Mouse (Mus musculus): ENCODE results near the gene Hyal1. TPM values are rescaled to one million over a fixed set of nuclear protein-coding genes. Genes with fewer than 3 reads are reported as not detected.

Hyal1 gene
- 2.7 TPM for polyA plus RNA-seq (2014; fragmentation: Illumina TruSeq; extraction: RNeasy Lipid Tissue Mini Kit (QIAGEN cat#74804); ENCODE audit: low read depth, low replicate concordance)

DNA sequence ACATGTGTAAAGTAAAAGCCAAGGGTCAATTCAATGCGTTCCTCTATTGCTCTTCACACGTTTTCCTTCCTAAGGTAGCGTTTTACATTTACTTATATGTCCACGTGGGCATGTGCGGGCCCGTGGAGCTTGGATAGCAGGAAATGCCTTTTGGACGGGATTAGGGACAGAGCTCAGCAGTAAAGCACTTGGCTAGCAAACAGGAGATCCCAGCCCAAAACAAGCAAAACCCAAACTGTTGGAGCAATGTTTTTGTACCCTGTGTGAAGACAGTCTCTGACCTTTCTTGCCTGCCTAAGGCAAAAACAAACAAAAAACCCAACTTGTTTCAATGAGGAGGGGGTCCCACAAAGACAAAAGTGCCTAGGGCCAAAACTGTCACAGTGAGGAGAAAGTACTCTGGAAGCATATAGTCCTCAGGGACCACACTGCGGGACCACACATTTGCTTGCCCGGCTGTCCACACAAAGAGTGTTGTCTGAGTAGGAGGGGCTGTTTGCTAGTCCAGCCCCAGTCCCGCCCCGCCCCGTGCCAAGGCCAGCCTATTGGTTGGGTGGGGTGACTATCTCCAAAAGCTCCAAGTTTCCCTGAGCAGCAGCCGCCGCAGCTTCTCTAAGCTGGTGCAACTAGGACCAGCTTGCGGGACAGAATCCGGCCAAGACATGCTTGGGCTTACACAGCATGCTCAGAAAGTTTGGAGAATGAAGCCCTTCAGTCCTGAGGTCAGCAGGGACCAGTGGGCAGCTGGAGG lies at the start of gene Hyal1:
Gene Hyal1 (plus strand): TSS at position 571 of the 751 bp plus-strand sequence.

DNA sequence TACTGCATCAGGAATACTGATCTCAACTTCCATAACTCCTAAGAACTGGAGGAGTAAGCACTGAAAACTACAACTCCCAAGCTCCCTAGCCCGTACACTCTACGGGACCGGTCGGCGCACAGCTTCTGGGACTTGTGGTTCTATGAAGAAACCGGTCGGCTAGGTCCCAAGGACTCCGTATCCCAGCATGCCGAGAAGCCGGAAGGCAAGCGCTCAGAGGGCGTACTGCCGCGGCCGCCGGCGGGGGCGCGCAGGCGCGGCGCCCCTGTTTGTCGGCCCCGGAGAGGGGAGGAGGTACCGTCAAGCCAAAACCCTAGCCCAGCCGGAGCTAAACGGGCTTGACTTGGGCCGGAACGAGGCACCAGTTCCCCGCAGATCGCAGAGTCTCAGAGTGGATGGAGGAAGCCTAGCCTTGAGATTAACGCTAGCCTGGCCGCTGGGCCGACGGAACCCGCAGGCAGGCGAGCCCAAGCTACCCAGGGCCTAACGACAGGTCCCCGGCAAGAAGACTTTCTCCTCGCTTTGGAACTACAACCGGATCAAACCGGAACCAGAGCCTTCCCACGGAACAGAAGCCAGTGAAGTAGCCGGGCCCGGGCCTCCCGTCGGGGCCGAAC lies 42.8 kb upstream of the Hyal1 start, which contains the start of gene Tmem115:
Gene Tmem115 (plus strand): TSS at position 155 of the 617 bp plus-strand sequence.

DNA sequence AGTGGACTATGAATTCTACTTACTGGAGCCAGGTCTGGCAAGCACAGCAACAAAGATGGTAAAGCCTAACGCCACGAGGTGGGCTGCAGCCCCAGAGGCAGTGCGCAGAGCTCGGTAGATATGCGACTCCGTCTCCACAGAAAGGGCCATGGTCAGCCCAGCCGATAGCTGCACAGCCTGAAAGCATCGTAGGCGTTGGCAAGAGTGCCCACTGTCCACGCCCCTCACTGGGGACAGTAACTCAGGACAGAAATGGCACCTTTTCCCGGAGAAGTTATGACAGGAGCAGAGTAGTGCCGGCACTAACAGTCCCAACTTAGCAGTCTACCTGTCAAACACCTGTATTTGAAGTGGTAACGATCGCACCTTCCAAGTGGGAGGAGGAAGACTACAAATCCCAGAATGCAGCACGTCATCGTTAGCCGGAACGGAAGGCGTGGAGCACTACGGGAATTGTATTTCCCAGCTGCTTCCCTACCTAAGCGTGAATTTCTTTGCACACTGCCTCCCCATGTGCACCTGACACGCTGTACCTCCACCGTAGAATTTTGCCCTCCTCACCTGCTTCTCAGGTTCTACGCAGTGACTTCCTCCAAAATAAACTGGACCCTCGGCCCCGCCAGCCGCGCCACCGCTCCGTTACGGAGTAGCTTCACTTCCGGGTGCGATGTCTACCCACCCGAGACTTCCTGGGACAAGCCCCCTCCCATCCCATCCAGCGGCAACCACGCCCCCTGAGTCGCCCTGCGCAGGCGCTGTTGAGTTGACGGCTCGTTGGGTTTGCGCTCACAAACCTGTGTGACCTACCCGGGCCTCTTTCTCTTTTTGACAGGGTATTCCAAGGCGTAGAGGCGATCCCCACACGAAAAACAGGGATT lies 35.0 kb upstream of the Hyal1 start, which contains the start of the genes Cyb561d2 and Nprl2:
Gene Cyb561d2 (minus strand): TSS at position 720 of the 878 bp plus-strand sequence.
Gene Nprl2 (plus strand): TSS at position 753 of the 878 bp plus-strand sequence.

DNA sequence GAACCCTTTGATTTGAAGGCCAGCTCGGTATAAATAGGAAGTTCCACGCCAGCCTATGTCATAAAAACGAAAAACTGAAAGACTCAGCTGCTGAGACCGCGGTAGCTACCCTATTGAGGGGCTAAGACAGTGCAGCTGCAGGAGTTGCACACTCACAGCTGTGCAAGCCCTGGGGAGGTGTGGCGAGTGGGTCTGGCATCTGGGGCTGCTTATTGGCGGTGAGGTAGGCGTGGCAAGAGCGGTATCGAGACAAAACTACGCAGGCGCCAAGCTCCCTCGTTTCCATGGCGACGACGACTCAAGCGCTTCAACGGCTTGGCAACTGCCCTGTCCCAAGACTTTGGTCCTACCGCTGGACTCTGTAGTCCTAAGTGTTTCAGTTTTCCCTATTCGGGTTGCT lies 29.7 kb upstream of the Hyal1 start, which contains the start of gene Zmynd10:
Gene Zmynd10 (plus strand): TSS at position 273 of the 400 bp plus-strand sequence.

DNA sequence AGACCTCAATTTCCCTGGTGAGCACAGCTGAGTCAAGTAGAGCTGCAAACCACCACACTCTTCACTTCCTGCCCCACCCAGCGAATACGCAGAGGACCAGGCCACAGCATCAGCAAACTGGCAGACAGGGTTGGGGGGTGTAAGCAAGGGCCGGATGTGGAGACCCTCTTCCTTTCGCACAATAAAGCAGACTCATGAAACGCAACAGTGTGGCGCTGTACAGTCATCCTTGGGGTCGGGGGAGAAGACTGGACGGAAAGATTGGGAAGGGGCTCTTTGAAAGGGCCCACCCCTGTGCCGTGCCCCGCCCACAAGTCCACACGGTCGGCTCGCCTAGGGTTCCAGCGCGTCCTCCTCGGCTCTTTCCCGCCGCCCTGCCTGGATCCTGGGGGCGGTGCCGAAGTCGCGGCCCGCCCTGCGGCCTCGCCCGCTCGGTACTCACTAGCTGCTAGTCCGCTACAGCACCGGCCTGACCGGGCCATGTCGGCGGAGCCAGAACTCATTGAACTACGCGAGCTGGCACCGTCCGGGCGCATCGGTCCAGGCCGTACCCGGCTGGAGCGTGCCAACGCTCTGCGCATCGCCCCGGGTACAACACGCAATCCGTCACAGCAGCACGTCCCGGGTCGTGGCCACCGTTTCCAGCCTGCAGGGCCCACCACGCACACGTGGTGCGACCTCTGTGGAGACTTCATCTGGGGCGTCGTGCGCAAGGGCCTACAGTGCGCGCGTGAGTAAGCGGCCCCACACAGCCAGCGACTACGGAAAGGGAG lies 25.4 kb upstream of the Hyal1 start, which contains the start of gene Rassf1:
Gene Rassf1 (plus strand): TSS at position 439 of the 773 bp plus-strand sequence.

DNA sequence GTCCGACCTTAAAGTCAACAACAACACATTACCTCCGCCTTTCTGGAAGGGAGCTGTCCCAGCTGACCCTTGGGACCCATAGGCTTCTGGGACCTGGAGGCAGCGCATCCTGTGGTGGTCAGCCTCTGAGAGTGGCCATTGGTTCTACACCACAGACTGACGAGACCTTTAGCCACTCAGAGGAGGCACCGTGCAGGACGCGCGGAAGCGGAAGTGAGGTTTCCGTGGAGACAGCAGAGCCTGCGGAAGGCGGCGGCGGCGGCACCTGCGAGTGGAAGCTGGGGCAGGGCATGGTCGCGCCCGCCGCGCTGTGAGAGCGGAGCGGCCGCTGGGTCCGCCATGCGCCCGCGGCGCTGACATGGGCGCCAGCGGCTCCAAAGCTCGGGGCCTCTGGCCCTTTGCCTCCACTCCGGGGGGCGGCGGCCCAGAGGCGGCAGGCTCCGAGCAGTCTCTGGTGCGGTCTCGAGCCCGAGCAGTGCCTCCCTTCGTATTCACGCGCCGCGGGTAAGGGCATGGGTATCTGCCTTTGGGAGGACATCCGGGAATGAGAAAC lies 13.6 kb upstream of the Hyal1 start, which contains the start of gene Tusc2:
Gene Tusc2 (plus strand): TSS at position 227 of the 553 bp plus-strand sequence.

DNA sequence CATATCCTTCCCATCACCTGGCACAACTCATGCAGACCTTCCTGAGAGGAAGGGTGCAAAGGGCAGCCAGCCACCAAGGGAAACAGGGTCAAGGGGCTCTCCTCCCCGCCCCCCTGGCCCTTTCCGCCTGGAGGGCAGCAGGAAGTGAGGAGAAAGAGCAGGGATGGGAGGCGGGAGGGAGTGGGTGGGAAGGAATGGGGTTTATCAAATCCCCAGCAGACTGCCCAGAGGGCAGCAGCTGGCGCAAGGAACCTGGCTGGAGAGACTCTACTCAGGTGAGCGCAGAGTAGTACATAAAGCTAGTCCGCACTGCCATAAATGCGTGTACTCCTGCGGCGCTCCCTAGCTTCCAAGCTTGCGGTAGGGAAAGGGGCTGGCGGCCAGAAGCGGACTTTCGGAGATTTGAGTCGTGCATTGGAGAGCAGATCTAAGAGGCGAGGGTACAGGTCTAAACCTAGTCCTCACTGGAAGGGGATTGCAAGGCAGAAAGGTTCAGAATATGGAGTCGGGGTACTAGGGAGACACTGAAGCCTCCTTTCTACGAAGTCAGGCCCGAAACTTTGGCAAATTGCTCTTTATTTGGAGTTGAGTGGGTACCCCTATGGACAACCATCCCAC lies 8.9 kb upstream of the Hyal1 start, which contains the start of gene Hyal2:
Gene Hyal2 (plus strand): TSS at position 244 of the 618 bp plus-strand sequence.

DNA sequence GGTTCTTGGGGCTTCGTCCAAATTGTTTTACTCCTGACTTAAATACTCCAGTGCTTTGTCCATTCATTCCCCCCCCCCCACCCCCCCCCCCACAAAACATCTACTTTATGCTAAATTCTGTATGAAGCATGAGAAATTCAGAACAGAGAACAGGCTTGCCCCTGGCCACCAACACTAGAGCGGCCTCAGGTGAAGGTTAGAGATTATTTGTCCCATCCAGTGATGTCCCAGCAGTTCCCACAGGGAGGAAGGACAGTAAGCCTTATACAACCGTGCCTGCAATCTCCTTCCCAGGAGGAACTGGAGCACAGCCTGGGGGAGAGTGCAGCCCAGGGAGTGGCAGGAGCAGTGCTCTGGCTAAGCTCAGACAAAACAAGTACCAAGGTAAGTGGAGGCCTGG lies 1.9 kb downstream of the Hyal1 start, which contains the start of gene Naa80:
Gene Naa80 (plus strand): TSS at position 301 of the 400 bp plus-strand sequence.

DNA sequence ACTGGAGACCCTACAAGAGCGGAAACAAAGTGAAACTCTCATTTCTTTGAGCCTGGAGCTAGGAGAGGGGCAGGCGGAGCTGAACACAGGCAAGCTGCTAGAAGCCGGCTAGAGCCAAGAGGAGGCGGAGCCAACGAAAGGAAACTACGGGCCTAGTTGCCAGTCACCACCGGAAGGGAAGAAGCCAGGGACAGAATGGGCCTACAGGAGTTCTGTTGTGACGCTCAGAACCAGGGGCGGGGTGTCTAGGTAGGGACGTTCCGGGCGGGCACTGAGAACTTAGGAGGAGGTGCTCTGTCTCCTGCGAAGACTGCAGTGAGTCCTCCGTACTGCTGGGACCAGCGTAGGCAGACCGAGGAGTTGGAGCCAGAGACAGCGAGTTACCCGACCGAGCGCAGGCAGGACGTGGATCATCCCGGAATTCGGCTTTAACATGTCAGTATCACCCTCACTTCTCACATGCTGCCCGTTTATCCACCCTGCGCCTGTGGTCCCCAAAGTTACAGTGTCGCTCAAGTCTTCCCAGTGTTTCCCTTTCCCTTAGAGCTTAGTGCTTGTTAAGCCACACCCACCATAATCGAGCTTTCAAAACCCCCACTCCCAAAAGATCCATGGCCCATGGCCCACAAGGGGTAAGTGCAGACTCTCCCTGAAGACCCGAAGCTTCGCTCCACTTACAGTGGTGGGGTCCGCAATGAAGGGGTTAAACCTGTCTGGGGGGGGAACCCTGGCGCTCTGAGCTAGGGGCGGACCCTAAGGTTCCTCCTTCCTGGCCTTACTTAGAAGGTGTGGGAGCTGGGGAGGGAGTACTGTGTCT lies 4.0 kb downstream of the Hyal1 start, which contains the start of gene Hyal3:
Gene Hyal3 (plus strand): TSS at position 318 of the 817 bp plus-strand sequence.

DNA sequence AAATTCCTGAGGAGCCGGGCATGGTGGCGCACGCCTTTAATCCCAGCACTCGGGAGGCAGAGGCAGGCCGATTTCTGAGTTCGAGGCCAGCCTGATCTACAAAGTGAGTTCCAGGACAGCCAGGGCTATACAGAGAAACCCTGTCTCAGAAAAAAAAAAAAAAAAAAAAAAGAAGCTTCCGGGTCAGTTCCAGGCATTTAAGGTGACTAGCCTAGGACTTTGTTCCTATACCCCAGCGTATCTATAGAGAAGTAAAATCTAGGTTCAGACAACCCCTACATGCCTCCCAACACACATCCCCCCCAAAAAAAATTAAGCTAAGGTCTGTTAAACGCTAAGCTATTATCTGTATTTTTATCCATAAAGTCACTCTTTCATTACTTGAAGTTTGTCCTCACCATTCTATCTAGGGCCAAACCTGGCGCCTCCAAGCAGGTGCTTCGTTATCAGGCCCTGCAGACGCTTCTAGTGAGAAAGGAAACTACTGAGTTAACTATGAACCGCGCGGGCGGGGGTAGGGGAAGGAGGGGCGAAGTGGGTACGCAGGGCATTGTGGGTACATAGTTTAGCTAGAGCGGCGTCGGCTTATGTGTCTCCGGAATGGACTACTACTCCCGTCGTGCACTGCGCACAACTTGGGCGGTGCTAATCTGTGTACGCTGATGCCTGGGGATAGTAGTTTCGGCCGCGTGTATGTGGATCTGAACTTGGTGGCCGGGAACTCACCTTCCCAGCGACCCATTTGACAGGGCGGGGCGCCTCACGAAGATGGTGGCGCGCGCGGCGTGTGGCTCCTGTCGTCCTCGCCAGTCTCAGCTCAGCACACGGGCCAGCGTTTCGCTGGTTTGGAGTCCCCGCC lies 10.5 kb downstream of the Hyal1 start, which contains the start of gene Ifrd2:
Gene Ifrd2 (plus strand): TSS at position 669 of the 859 bp plus-strand sequence.

DNA sequence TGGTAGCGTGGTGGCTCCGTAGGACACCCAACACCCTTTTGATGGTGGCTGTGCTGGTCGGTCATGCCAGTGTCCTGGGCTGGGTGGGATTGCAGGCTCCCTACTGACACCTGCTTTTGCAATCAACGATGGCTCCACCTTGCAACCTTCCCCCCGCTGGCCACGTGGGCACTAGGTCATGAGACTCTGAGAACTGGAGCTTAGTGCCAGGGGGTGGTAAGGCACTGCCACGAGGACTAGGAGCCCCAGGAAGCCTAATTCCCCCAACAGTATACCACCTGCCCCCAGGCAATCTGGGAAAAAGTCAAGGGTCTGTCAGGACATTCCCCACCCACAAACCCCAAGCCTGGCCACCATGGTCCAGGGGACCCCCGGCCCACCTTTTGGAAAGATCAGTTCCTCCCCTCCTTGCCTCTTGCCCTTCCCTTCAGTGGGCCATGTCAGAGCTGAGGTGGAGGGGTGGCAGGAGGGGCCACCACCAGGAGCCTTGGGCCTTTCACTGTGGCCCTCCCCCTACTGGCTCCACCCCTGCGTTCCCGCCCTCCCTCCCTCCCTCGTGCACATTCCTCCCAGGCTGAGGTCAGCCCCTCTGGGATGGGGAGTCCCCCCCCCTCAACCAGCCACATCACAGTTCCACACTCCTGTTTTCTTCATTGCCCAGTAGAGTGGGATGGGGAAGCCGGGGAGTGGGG lies 32.2 kb downstream of the Hyal1 start, which contains the start of gene Sema3b:
Gene Sema3b (minus strand): TSS at position 489 of the 692 bp plus-strand sequence.

Other genes with a start within 250 kb of the Hyal1 start
- gene Hemk1, start 238.6 kb upstream of the Hyal1 start, polyA plus RNA-seq (2014; fragmentation: Illumina TruSeq; extraction: RNeasy Lipid Tissue Mini Kit (QIAGEN cat#74804); ENCODE audit: low read depth, low replicate concordance) = 2.2 TPM
- gene 6430571L13Rik, start 236.3 kb upstream of the Hyal1 start, polyA plus RNA-seq (2014; fragmentation: Illumina TruSeq; extraction: RNeasy Lipid Tissue Mini Kit (QIAGEN cat#74804); ENCODE audit: low read depth, low replicate concordance) = not detected
- 0.98 TPM for gene Cacna2d2, start 177.3 kb upstream of the Hyal1 start, polyA plus RNA-seq (2014; fragmentation: Illumina TruSeq; extraction: RNeasy Lipid Tissue Mini Kit (QIAGEN cat#74804); ENCODE audit: low read depth, low replicate concordance)
- not detected for gene Tmem115, start 43.0 kb upstream of the Hyal1 start, polyA plus RNA-seq (2014; fragmentation: Illumina TruSeq; extraction: RNeasy Lipid Tissue Mini Kit (QIAGEN cat#74804); ENCODE audit: low read depth, low replicate concordance)
- gene Cyb561d2, start 34.7 kb upstream of the Hyal1 start, polyA plus RNA-seq (2014; fragmentation: Illumina TruSeq; extraction: RNeasy Lipid Tissue Mini Kit (QIAGEN cat#74804); ENCODE audit: low read depth, low replicate concordance) = 1.6 TPM
- 2.0 TPM for gene Nprl2, start 34.7 kb upstream of the Hyal1 start, polyA plus RNA-seq (2014; fragmentation: Illumina TruSeq; extraction: RNeasy Lipid Tissue Mini Kit (QIAGEN cat#74804); ENCODE audit: low read depth, low replicate concordance)
- gene Zmynd10, start 29.6 kb upstream of the Hyal1 start, polyA plus RNA-seq (2014; fragmentation: Illumina TruSeq; extraction: RNeasy Lipid Tissue Mini Kit (QIAGEN cat#74804); ENCODE audit: low read depth, low replicate concordance) = not detected
- gene Rassf1, start 25.4 kb upstream of the Hyal1 start, polyA plus RNA-seq (2014; fragmentation: Illumina TruSeq; extraction: RNeasy Lipid Tissue Mini Kit (QIAGEN cat#74804); ENCODE audit: low read depth, low replicate concordance) = 33.5 TPM
- 20.1 TPM for gene Tusc2, start 13.7 kb upstream of the Hyal1 start, polyA plus RNA-seq (2014; fragmentation: Illumina TruSeq; extraction: RNeasy Lipid Tissue Mini Kit (QIAGEN cat#74804); ENCODE audit: low read depth, low replicate concordance)
- 0.28 TPM for gene Hyal2, start 9.0 kb upstream of the Hyal1 start, polyA plus RNA-seq (2014; fragmentation: Illumina TruSeq; extraction: RNeasy Lipid Tissue Mini Kit (QIAGEN cat#74804); ENCODE audit: low read depth, low replicate concordance)
- gene Naa80, start 2.0 kb downstream of the Hyal1 start, polyA plus RNA-seq (2014; fragmentation: Illumina TruSeq; extraction: RNeasy Lipid Tissue Mini Kit (QIAGEN cat#74804); ENCODE audit: low read depth, low replicate concordance) = 1.5 TPM
- gene Hyal3, start 3.9 kb downstream of the Hyal1 start, polyA plus RNA-seq (2014; fragmentation: Illumina TruSeq; extraction: RNeasy Lipid Tissue Mini Kit (QIAGEN cat#74804); ENCODE audit: low read depth, low replicate concordance) = not detected
- 25.5 TPM for gene Ifrd2, start 10.7 kb downstream of the Hyal1 start, polyA plus RNA-seq (2014; fragmentation: Illumina TruSeq; extraction: RNeasy Lipid Tissue Mini Kit (QIAGEN cat#74804); ENCODE audit: low read depth, low replicate concordance)
- 2.6 TPM for gene Sema3b, start 32.3 kb downstream of the Hyal1 start, polyA plus RNA-seq (2014; fragmentation: Illumina TruSeq; extraction: RNeasy Lipid Tissue Mini Kit (QIAGEN cat#74804); ENCODE audit: low read depth, low replicate concordance)
- 33.0 TPM for gene Gnai2, start 58.4 kb downstream of the Hyal1 start, polyA plus RNA-seq (2014; fragmentation: Illumina TruSeq; extraction: RNeasy Lipid Tissue Mini Kit (QIAGEN cat#74804); ENCODE audit: low read depth, low replicate concordance)
- gene Slc38a3, start 92.6 kb downstream of the Hyal1 start, polyA plus RNA-seq (2014; fragmentation: Illumina TruSeq; extraction: RNeasy Lipid Tissue Mini Kit (QIAGEN cat#74804); ENCODE audit: low read depth, low replicate concordance) = not detected
- gene Gnat1, start 102.8 kb downstream of the Hyal1 start, polyA plus RNA-seq (2014; fragmentation: Illumina TruSeq; extraction: RNeasy Lipid Tissue Mini Kit (QIAGEN cat#74804); ENCODE audit: low read depth, low replicate concordance) = not detected
- gene Sema3f, start 133.5 kb downstream of the Hyal1 start, polyA plus RNA-seq (2014; fragmentation: Illumina TruSeq; extraction: RNeasy Lipid Tissue Mini Kit (QIAGEN cat#74804); ENCODE audit: low read depth, low replicate concordance) = 0.76 TPM
- gene Rbm5, start 194.1 kb downstream of the Hyal1 start, polyA plus RNA-seq (2014; fragmentation: Illumina TruSeq; extraction: RNeasy Lipid Tissue Mini Kit (QIAGEN cat#74804); ENCODE audit: low read depth, low replicate concordance) = 233 TPM

Data from sigmoid colon, adult 10 weeks (tissue).